In the genomic region with DNA sequence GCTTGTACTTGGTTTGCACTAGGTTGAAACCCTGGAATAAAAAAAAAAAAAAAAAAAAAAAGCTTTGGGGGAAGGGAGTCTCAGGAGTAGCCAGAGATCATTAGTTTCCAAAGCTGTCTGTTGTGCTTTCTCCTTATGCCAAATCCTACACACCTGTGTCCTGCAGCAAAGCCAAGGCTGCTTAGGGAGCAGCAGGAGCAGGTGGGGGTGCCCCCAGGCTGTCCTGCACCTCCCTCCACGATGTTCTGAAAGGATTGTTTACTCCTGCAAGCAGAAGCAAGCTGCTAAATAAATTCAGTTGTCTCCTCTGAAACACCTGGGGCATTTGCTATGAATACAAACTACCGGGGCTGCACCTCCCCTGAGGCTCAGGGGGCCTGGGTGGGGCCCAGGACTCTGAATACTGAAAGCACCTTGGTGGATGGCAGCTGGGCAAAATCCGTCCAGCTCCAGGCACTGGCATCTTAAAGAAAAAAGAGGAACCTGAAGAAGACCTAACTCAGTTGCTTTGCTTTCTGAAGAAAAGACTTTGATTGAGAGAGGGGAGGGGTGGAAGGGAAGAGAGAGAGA, we compare ENCODE assay signal across 11 mouse cellular contexts.
DNase-seq lines count a peak whose midpoint lies in the region; ATAC-seq lines count a peak whose summit lies in the region.
"Had no signal": no experiment of that assay in that cellular context is flagged by ENCODE, and none has a peak within 500 bp of the region (broad histone marks: within the 10 kb centered on the region; RNA-seq: fewer than 3 reads in every experiment).

No protein-coding gene starts in this region.

- H3K9me3 ChIP-seq in forebrain, embryonic 14.5 days (replicated peaks; ENCODE audit: control insufficient read depth, low read length): no peaks in the 10 kb centered on the region
- no peaks in the 10 kb centered on the region for H3K9me3 ChIP-seq in midbrain, embryonic 15.5 days

- peak; percentile 56; the same call in 1 of the 2 replicates for ATAC-seq in cerebellum, adult (ENCODE audit: insufficient number of reproducible peaks, low FRiP score, low TSS enrichment)
- ATAC-seq in forebrain, embryonic 14.5 days: 0 out of 2 replicates have a peak, but pooled peaks have one; percentile 29
- peak; percentile 42 for ATAC-seq in midbrain, embryonic 15.5 days (replicated peaks)
- ATAC-seq: lung, postnatal 0 days had no signal

- H3K36me3 ChIP-seq in forebrain, embryonic 14.5 days (ENCODE audit: control insufficient read depth, insufficient read depth, low read length): no peaks in the 10 kb centered on the region
- H3K36me3 ChIP-seq in midbrain, embryonic 15.5 days (replicated peaks): no peaks in the 10 kb centered on the region
- H3K36me3 ChIP-seq: limb, embryonic 13.5 days had no signal

- WGBS in forebrain, embryonic 14.5 days: 2% methylated on average over 3 of the region's 3 CpGs
- WGBS in midbrain, embryonic 15.5 days: 11% methylated on average over 3 of the region's 3 CpGs

- H3K9ac ChIP-seq in forebrain, embryonic 14.5 days (ENCODE audit: low read length): 0 out of 2 replicates have a peak overlapping the region, but pooled peaks have one; percentile 6
- H3K9ac ChIP-seq in midbrain, embryonic 15.5 days: no peak overlapping the region
- H3K9ac ChIP-seq: limb, embryonic 13.5 days had no signal

- H3K4me2 ChIP-seq in forebrain, embryonic 14.5 days (ENCODE audit: low read length): no peak overlapping the region
- H3K4me2 ChIP-seq in midbrain, embryonic 15.5 days: no peak overlapping the region
- H3K4me2 ChIP-seq: limb, embryonic 13.5 days had no signal

- H3K4me3 ChIP-seq in forebrain, embryonic 14.5 days (ENCODE audit: low read depth, low read length): no peak overlapping the region
- no peak overlapping the region for H3K4me3 ChIP-seq in midbrain, embryonic 15.5 days
- H3K4me3 ChIP-seq: limb, embryonic 13.5 days had no signal

- peak overlapping the region; percentile 63 for H3K27ac ChIP-seq in forebrain, embryonic 14.5 days (ENCODE audit: low read depth, low read length)
- H3K27ac ChIP-seq in midbrain, embryonic 15.5 days: peak overlapping the region; percentile 67; the same call in 1 of the 2 replicates
- H3K27ac ChIP-seq: limb, embryonic 13.5 days had no signal

- no peak for DNase-seq in cerebellum, adult 8-10 months
- peak; percentile 43 to 52 for DNase-seq in cerebellum, adult 18-20 months
- peak; percentile 23 for DNase-seq in forebrain, embryonic 14.5 days (ENCODE audit: low spot score)
- no peak for DNase-seq in kidney, postnatal 14 days
- DNase-seq in thymus, postnatal 0 days (ENCODE audit: low spot score): no peak
- no peak for DNase-seq in adrenal gland, postnatal 36 days
- DNase-seq: kidney, postnatal 25 days had no signal

- H3K27me3 ChIP-seq in forebrain, embryonic 14.5 days (replicated peaks; ENCODE audit: control insufficient read depth, insufficient read depth, low read length): no peaks in the 10 kb centered on the region
- no peaks in the 10 kb centered on the region for H3K27me3 ChIP-seq in midbrain, embryonic 15.5 days (replicated peaks)
- H3K27me3 ChIP-seq: limb, embryonic 13.5 days had no signal

- peaks cover 15% of the 10 kb centered on the region for H3K4me1 ChIP-seq in forebrain, embryonic 14.5 days (ENCODE audit: control insufficient read depth, insufficient read depth, low read length)
- peaks cover 16% of the 10 kb centered on the region for H3K4me1 ChIP-seq in midbrain, embryonic 15.5 days

Comparison
In these comparisons a context has a peak if more than half of its experiments do, and no peak if none do; other contexts are left out.
1. DNase-seq: peak in cerebellum, adult 18-20 months (2 of 2) and forebrain, embryonic 14.5 days (single experiment); none in cerebellum, adult 8-10 months (single experiment), kidney, postnatal 14 days (single experiment), thymus, postnatal 0 days (single experiment) and adrenal gland, postnatal 36 days (0 of 2).
2. Peak in every context shown above with its lines, with median percentiles within 50 percentile points of each other: ATAC-seq.